Mouse (Mus musculus) liver (tissue): Measurements from ENCODE around the gene Adam1a.

Experiments
- DNase-seq: peaks from one replicate; pipeline ENCODE4 v3.0.0-alpha.2; 2020; ENCODE audit warnings: mixed read lengths

Adam1a gene

GRCm38 (mm10) chr5:121562436-121562835 lies 17.2 kb upstream of the Adam1a start:
- no peak for DNase-seq

- no peak for DNase-seq
Observed at GRCm38 (mm10) chr5:121549196-121549595, 3.9 kb upstream of the Adam1a start.

- DNase-seq: peak; percentile 38
Observed at GRCm38 (mm10) chr5:121547084-121547483, 1.8 kb upstream of the Adam1a start.

GRCm38 (mm10) chr5:121546530-121546895 lies 1.2 kb upstream of the Adam1a start:
- peak; percentile 77 for DNase-seq

- DNase-seq: peak; percentile 98
Observed at GRCm38 (mm10) chr5:121545793-121546529, 679 bp upstream of the Adam1a start, which contains the start of gene Mapkapk5. Mapkapk5 (minus strand) TSS chr5:121545905.

- DNase-seq: no peak
Observed at GRCm38 (mm10) chr5:121543370-121543769, 1.9 kb downstream of the Adam1a start.

- no peak for DNase-seq
Observed at GRCm38 (mm10) chr5:121541235-121541634, 4.0 kb downstream of the Adam1a start.

GRCm38 (mm10) chr5:121540066-121540465 lies 5.2 kb downstream of the Adam1a start:
- DNase-seq: no peak

- no peak for DNase-seq
Observed at GRCm38 (mm10) chr5:121537588-121537987, 7.7 kb downstream of the Adam1a start.

- DNase-seq: no peak
Observed at GRCm38 (mm10) chr5:121536921-121537555, 8.2 kb downstream of the Adam1a start.

GRCm38 (mm10) chr5:121535116-121535515 lies 10.2 kb downstream of the Adam1a start:
- DNase-seq: peak; percentile 64

GRCm38 (mm10) chr5:121534521-121534920 lies 10.8 kb downstream of the Adam1a start:
- DNase-seq: peak; percentile 34

GRCm38 (mm10) chr5:121526961-121527360 lies 18.3 kb downstream of the Adam1a start:
- no peak for DNase-seq

- DNase-seq: no peak
Observed at GRCm38 (mm10) chr5:121526526-121526925, 18.8 kb downstream of the Adam1a start.

GRCm38 (mm10) chr5:121525774-121526450 lies 19.4 kb downstream of the Adam1a start:
- DNase-seq: no peak

GRCm38 (mm10) chr5:121519758-121520157 lies 25.5 kb downstream of the Adam1a start:
- peak; percentile 14 for DNase-seq

- no peak for DNase-seq
Observed at GRCm38 (mm10) chr5:121518983-121519382, 26.3 kb downstream of the Adam1a start.

- DNase-seq: no peak
Observed at GRCm38 (mm10) chr5:121510009-121510408, 35.3 kb downstream of the Adam1a start.

- DNase-seq: no peak
Observed at GRCm38 (mm10) chr5:121506846-121507245, 38.4 kb downstream of the Adam1a start.

GRCm38 (mm10) chr5:121503231-121503630 lies 42.1 kb downstream of the Adam1a start, which contains the start of gene Adam1b:
Adam1b (minus strand) TSS chr5:121503435.
- no peak for DNase-seq

- peak; percentile 24 for DNase-seq
Observed at GRCm38 (mm10) chr5:121501424-121501996, 43.8 kb downstream of the Adam1a start.

GRCm38 (mm10) chr5:121500719-121501118 lies 44.6 kb downstream of the Adam1a start:
- peak; percentile 25 for DNase-seq

GRCm38 (mm10) chr5:121493305-121493704 lies 52.0 kb downstream of the Adam1a start:
- no peak for DNase-seq
